Mouse (Mus musculus) retina, postnatal 1 day (tissue): ENCODE measurements around the gene Ifne.
A peak's percentile ranks its signal among the peaks of the same experiment; 100 is the strongest.

Source experiments
- DNase-seq: peaks from one replicate; pipeline ENCODE4 v3.0.0-alpha.2; 2012

The Ifne gene

GRCm38 (mm10) chr4:88880101-88880500 lies at the start of gene Ifne:
Ifne (minus strand) TSS chr4:88880201.
- DNase-seq = no peak

DNA sequence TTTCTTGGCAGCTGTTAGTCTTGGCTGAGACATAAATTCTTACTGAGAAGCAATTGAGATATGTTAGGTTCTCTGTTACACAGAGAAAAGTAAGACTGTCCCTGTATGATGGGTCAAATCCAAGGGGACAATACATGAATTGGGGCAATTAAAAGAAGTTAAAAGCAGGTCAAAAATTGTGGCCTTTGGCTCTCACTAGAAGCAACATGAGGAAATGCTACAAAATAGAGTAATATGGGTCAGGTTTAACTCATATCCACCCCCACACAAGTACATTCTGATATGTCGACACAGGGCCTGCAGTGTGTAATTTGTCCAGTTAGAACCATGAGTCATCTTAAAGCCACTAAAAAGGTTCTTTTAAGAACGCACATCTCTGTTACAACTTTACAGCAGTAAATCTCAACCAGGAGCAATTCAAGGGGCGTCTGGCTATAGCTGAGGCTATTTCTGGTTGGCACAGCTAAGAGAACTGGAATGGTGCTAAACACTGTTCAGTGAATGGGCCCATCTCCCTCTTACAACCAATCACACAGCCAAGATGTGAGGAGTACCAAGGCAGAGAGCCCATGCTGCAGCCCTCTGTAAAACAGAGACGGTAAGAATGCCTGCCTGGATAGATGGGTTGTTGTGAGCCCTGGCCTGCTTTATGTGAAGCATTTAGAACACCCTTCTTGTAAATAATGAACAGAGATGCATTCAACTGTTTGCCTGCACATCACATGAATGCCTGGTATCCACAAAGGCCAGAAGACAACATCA lies 48.5 kb upstream of the Ifne start:
- DNase-seq = no peak

DNA sequence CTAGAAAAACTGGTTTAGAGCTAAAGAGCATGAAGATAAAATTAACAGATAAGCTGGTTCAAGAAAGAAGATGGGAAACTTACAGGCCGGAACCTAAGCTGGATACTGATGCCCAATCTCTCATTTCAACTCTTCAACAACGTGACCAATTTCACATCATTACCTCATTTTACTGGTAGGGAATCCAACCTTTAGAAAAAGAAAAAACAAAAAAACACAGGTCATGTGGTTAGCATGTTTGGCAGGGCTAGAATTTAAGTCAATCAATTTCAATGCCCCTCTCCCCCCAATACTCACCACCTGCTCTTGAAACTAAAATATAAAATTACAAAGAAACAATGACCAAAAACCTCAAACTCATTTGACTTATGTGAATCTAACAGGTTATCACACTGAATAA lies 47.8 kb upstream of the Ifne start:
- no peak for DNase-seq

GRCm38 (mm10) chr4:88926637-88927036 lies 46.6 kb upstream of the Ifne start:
- DNase-seq = no peak

GRCm38 (mm10) chr4:88926082-88926481 lies 46.1 kb upstream of the Ifne start:
- DNase-seq = no peak

GRCm38 (mm10) chr4:88925456-88925855 lies 45.5 kb upstream of the Ifne start:
- no peak for DNase-seq

DNA sequence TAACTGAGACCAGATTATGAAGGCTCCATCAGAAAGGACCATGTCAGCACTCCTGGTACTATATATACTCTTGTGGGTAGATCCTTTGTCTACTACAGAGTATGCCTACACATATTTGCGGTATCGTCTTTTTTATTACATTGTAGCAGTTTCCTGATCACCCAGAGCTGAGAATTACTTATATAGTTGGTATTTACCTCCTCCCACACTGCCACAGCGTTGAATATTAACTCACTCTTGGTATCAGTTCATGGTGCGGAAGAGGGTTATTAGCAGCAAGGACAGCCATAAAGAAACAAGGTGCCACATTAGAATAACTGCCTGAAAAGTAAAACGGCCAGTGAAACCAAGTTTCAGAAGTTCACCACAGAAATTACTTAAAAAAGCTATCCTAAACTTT lies 41.3 kb upstream of the Ifne start:
- DNase-seq = no peak

- DNase-seq = no peak
These were observed 37.9 kb upstream of the Ifne start for GRCm38 (mm10) chr4:88917770-88918460.

- DNase-seq = no peak
These were observed 36.3 kb upstream of the Ifne start for GRCm38 (mm10) chr4:88916306-88916705.

DNA sequence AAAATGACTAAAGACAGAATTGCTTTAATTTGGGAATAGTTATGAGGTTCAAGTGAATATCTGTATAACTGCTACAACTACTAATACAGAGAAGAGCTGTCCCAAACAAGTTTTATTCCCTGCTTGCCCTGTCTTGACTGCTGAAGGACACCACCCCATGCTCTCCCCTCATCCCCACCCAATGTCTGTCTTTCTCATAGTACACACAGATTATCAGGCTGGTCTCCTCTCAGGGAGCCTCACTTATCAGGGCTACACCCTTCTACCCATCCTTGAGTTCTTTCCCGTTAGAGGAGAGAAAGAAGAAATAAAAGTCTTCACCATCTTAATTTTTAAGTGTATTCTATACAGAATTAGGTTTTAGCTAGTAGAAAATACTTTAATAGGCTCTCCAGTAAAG lies 34.0 kb upstream of the Ifne start:
- no peak for DNase-seq

GRCm38 (mm10) chr4:88912882-88913281 lies 32.9 kb upstream of the Ifne start:
- DNase-seq = no peak

- no peak for DNase-seq
These were observed 32.2 kb upstream of the Ifne start for GRCm38 (mm10) chr4:88912187-88912586.

DNA sequence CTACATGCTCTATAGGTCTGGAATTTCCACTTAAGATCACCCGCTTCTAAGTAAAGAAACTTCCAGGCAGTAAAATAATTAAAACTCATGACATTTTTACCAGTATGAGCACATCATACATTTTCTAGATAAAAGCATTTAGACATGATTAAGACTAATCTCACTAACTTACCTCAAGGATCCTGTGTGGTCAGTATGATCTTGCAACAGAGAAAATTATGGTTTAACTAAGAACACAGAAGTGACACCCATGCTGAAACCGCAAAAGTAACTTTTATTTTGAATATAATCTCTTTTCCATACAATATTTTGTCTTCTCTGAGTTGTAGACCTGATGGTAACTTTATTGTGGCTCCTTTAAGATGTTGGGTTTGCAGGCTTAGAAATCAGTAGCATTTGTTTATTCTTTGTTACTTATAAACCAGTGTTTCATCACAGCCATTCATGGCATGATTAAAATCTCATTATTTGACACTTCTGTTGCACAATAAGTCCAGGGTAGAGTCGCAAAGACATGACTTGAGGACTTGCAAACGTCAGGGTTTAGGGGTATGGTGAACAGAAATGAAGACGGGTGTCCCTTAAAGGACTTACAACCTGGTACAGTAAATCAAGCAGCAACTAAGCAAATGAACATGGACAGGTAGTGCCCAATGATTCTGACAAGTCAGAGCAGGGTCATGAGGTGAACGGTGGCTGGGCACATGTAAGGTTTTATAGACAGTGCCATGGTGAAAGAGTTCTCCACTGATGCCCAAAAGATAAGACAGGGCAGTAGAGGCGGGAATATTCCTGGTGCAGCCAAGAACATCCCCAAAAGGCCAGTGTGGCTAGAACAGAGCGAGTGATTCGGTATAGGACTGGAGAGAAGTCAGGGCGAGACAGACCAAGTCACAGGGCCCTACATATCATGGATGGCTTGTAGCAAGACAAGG lies 29.9 kb upstream of the Ifne start:
- no peak for DNase-seq

DNA sequence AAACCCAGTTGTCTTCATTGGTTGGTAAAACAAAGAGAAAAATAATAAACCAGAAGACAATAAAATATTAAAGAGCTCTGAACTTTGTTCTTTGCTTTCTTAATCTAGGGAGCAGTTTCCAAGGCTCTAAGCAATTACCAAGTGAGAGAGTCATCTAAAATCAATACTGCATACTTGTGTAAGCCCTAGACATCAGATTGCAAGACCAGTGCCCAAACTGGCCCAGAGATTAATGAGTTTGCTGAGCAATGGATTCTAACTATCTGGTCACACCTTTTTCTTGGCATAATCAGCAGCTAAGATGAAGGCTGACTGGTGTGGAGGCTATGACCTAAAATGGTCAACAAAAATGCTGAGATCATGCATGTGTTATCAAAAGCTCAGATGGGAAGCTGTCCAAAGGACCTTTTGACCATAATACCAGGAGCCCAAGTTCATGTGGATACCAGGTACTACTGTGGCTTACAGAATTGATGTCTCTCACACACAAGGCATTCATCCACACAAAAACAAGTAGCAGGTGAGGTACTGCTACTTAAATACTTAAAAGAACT lies 13.3 kb upstream of the Ifne start:
- no peak for DNase-seq

- DNase-seq = no peak
These were observed 8.2 kb upstream of the Ifne start for GRCm38 (mm10) chr4:88888236-88888635.

- no peak for DNase-seq
These were observed 1.2 kb downstream of the Ifne start for GRCm38 (mm10) chr4:88878772-88879171.

GRCm38 (mm10) chr4:88878246-88878645 lies 1.8 kb downstream of the Ifne start:
- peak; percentile 9 for DNase-seq

DNA sequence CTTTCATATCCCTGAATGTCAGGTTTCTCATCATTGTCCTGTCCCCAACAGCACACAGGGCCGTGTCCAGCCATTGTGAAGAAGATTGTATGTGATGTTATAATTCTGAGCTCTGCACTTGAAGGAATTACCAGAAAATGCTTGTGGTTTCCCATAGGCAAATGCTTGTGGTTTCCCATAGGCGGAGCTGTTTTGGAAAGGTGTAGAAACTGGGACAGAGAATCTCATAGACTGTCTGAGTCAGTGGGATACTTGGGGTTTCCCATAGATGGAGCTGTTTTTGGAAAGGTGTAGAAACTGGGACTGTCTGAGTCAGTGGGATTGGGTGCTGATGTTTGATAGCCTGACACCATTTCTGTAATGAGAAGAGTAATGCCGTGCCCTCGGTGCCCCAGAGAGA lies 3.5 kb downstream of the Ifne start:
- no peak for DNase-seq

DNA sequence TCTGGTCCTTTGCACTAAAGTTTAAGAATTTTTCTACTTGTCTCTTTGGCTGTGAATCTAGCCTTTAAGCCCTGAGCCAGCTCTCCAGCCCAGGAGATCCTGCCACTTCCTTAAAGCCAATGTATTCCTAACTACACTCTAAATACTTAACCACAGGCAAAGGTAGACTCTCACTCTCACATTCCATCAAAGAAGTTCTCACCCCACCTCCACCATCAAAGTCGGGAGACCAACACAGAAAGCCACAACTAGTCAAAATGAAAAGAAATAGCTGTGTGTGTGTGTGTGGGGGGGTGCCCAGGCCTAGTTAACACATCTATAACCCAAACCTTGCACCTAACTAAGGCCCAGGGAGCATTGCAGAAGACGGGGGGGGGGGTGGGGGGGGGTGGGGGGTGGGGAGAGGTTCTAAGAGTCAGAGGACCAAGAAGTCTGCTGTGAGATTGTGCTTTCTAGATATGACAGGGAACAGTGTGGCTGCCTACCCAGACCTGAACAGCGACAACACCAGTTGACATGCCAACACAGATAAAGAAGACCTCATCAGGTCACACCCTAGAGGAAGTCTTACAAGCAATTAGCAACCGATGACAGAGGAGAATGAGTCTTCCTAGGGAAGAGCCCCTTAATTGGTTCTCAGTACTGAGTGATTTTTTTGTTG lies 4.4 kb downstream of the Ifne start:
- no peak for DNase-seq

GRCm38 (mm10) chr4:88872691-88873090 lies 7.3 kb downstream of the Ifne start:
- peak; percentile 73 for DNase-seq

- peak; percentile 76 for DNase-seq
These were observed 11.8 kb downstream of the Ifne start for GRCm38 (mm10) chr4:88867926-88868911.
